Mouse (Mus musculus) heart, embryonic 12.5 days (tissue): ENCODE results near the gene Spag5. TPM values are rescaled to one million over a fixed set of nuclear protein-coding genes. Genes with fewer than 3 reads are reported as not detected.

Experiments used
- ATAC-seq: fragments of 200-750 bp; cut with Nextera tagmentation; 2 replicates; pipeline ENCODE4 v1.8.0; 2017; ENCODE audit warnings: moderate TSS enrichment, moderate library complexity; ENCODE audit not compliant: insufficient number of reproducible peaks, low FRiP score
- H3K27ac ChIP-seq: fragments of 300-500 bp; sonication (generic); 2 replicates; pipeline ENCODE4 v1.5.1; 2016; ENCODE audit warnings: mild to moderate bottlenecking, moderate library complexity; ENCODE audit not compliant: poor library complexity, severe bottlenecking
- H3K27me3 ChIP-seq: fragments of 300-500 bp; sonication (generic); replicated peaks from 2 replicates; pipeline ENCODE4 v1.6.1; 2016; ENCODE audit warnings: mild to moderate bottlenecking, moderate library complexity
- H3K36me3 ChIP-seq: fragments of 300-500 bp; sonication (generic); 2 replicates; pipeline ENCODE4 v1.6.1; 2016; ENCODE audit warnings: mild to moderate bottlenecking, moderate library complexity
- H3K4me1 ChIP-seq: fragments of 300-500 bp; sonication (generic); replicated peaks from 2 replicates; pipeline ENCODE4 v1.6.1; 2016; ENCODE audit warnings: mild to moderate bottlenecking
- H3K4me2 ChIP-seq: fragments of 300-500 bp; sonication (generic); 2 replicates; pipeline ENCODE4 v1.6.1; 2016; ENCODE audit warnings: mild to moderate bottlenecking, moderate library complexity
- H3K4me3 ChIP-seq: fragments of 300-500 bp; sonication (generic); 2 replicates; pipeline ENCODE4 v1.5.1; 2016; ENCODE audit warnings: mild to moderate bottlenecking
- H3K9ac ChIP-seq: fragments of 300-500 bp; sonication (generic); 2 replicates; pipeline ENCODE4 v1.6.1; 2016; ENCODE audit warnings: mild to moderate bottlenecking, moderate library complexity
- H3K9me3 ChIP-seq: fragments of 300-500 bp; sonication (generic); replicated peaks from 2 replicates; pipeline ENCODE4 v1.6.1; 2016; ENCODE audit warnings: mild to moderate bottlenecking, moderate library complexity
- WGBS: fragments of 180-500 bp; shearing (Covaris S2); methylation state at CpG from one replicate; pipeline ENCODE4 v1.1.7; 2016; 5-methylcytosine and 5-hydroxymethylcytosine counted together
- polyA plus RNA-seq: library from polyadenylated mRNA; unstranded; fragments of >200 nt; fragmentation: Nextera tagmentation; extraction: Ambion mirVana; gene quantifications from 2 replicates; pipeline ENCODE4 v1.2.1, GENCODE M21; 2016

Gene Spag5
- polyA plus RNA-seq, 1 experiment from 2014 or later: 27.2 TPM

DNA sequence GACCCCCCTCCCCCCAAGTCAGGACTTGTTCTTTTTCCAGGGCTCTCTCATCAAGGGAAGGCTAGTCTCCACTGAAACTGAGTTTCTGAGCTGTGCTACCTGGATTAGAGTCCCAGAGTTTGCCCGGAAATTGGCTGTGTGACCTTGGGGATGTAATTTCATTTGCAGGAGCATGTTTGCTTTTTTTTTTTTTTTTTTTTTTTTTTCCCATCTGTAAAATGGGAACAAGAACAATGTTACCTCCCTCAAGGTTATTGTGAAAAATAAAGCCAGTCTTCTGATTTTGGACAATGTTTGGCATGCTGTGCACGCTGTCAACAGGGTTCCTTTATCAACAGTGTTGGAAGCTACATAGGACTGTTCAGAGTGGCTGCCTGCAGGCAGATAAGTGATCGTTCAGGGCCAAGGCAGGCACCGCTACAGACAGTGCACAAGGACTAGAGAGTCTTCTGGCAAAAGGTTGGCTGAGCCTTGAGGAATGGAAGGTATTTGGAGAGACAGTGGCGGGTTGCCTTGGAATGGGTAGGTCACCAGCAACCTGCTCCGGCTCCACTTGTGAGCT lies 43.1 kb downstream of the Spag5 start:
- Histone ChIP-seq H3K36me3 (peaks cover 24% of the 10 kb centered on the region), H3K9me3 (no peaks in the 10 kb centered on the region), H3K4me1 (peaks cover 46% of the 10 kb centered on the region), H3K9ac (peak overlapping the region; percentile 89), H3K4me3 (peak overlapping the region; percentile 82), H3K27ac (peak overlapping the region; percentile 73), H3K4me2 (peak overlapping the region; percentile 93), H3K27me3 (no peaks in the 10 kb centered on the region)
- no peak for ATAC-seq
- WGBS: 31% methylated on average over 6 of the region's 6 CpGs

DNA sequence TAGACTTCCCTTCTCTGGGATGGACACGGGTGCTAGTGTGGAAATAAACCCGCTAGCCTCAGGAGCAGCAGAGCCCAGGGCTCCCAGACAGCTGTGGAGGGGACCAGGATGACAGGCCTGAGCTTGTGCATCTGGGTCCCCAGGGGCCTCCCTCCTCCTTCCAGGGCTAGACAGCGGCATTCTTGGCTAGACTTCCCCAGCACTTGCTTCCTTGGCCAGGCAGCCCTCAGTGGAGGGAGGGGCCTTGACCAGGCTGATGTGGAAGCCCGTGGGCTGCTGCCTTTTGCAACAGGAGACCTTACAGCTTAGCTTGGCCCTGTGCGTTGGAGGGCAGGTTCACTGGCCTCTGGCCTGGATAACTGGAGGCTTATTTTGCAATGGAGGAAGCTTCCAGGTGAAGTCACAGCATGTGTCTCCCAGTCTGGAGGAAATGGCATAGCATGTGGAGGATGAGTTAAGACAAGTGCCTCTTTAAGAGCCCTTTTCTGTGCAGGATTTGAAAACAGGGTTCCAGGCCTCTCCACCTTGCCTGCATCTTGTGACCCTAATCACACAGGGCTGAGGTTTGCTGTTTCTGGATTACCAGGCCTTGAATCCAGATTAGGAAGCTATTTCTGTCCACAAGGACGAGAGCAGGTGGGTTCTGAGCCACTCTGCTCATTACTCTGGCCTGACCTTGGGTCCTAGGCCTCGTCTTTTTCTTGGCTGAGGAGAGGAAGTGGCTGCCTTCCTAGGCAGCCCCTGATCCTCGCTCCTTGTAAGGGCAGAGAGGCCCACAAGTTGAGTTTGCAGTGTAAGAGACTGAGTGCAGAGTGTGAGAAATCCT lies 43.8 kb downstream of the Spag5 start:
- H3K4me1 ChIP-seq: peaks cover 53% of the 10 kb centered on the region
- peak overlapping the region; percentile 9; the same call in 1 of the 2 replicates for H3K4me3 ChIP-seq
- 24% methylated on average over 8 of the region's 8 CpGs for WGBS
- H3K36me3 ChIP-seq: peaks cover 18% of the 10 kb centered on the region
- no peaks in the 10 kb centered on the region for H3K27me3 ChIP-seq
- peak overlapping the region; percentile 93 for H3K4me2 ChIP-seq
- peak overlapping the region; percentile 35 for H3K9ac ChIP-seq
- H3K27ac ChIP-seq: peak overlapping the region; percentile 73
- ATAC-seq: no peak
- no peaks in the 10 kb centered on the region for H3K9me3 ChIP-seq

DNA sequence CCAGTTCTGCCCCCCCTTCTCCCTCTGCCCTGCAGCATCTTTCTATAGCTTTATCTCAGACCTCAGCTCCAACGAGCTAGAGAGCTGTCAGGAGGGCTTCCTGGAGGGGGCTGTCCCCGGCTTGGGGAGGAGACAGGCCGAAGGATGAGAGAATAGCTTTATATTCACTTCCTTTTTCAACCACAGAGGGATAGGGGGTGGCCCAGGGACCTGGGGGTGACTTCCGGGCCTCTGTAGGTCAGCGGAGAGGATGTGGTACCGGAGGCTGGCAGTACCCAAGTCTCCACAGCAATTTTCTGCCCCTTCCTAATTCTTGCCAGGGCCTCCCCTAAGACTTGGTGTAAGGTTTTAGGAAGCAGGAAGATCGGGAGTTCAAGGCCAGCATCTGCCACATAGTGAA lies 44.5 kb downstream of the Spag5 start:
- peak overlapping the region; percentile 73; the same call in 1 of the 2 replicates for H3K27ac ChIP-seq
- no peak for ATAC-seq
- peak overlapping the region; percentile 93; the same call in 1 of the 2 replicates for H3K4me2 ChIP-seq
- peaks cover 16% of the 10 kb centered on the region for H3K36me3 ChIP-seq
- H3K9me3 ChIP-seq: no peaks in the 10 kb centered on the region
- H3K4me3 ChIP-seq: no peak overlapping the region
- H3K9ac ChIP-seq: peak overlapping the region; percentile 35
- H3K4me1 ChIP-seq: peaks cover 54% of the 10 kb centered on the region
- 61% methylated on average over 7 of the region's 7 CpGs for WGBS
- no peaks in the 10 kb centered on the region for H3K27me3 ChIP-seq

DNA sequence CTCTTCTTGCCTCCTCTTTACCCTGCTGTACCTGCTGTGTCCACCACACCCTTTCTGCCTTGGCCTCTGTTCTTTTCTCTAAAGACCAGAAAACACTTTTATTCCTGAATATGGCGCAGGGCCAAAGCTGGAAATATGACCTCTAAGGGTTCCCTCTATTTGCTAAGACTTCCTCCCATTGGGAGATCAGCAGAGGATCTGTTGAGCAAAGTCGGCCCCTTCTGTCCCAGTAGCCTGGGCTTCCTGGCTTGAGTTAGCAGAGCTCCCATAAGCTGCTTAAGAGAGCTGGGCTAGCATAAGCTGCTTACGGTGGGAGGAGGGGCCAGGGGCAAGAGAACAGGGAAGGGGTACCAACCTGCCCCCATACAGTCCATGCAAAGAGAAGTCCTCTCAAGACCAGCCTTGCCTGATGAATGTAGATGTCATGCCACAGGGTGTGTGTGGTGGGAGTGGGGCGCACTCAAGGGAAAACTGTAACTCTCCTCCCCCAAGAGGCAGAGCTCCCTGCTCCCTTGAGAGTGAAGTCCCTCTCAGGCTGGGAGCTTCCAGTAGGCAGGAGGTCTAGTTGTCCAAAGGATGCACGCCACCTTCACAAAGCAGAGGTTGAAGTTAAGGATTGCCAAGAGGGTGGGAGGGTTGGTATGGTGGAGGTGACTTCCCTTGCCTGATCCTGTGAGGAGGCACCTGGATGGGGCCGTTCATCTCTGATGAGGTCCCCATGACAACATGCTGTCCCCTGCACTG lies 45.2 kb downstream of the Spag5 start:
- Histone ChIP-seq H3K4me3 (no peak overlapping the region), H3K27ac (no peak overlapping the region), H3K4me1 (peaks cover 52% of the 10 kb centered on the region), H3K9me3 (no peaks in the 10 kb centered on the region), H3K27me3 (no peaks in the 10 kb centered on the region), H3K9ac (no peak overlapping the region), H3K4me2 (no peak overlapping the region), H3K36me3 (peaks cover 16% of the 10 kb centered on the region)
- 83% methylated on average over 6 of the region's 6 CpGs for WGBS
- no peak for ATAC-seq

DNA sequence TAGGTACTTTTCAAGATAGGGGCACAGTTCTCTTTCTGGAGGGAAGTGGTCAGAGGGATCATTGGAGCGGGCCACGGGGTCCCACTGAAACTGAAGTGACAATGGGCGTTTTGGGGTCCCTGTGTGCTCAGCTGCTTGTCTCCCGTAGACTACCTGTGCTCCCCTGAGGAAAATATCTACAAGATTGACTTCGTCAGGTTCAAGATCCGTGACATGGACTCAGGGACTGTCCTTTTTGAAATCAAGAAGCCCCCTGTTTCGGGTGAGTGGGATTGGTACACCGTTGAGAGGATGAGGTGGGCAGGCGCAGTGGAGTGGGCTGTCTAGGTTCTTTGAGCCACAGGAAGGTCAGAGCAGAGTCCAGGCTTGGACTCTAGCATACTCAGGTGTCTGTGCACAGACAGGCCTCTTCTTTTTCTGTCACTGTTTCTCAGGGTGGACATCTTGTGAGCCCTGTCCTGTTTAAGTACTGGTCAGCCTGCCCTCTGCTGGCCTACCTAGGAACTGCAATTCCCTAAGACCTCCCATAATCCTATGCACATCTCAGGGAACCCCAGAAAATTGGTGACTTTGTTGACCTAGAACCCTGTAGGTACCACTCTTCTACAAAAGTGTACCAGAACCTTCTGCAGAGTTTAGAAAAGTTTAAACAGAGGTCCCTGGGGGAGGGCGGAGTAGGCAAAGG lies 45.9 kb downstream of the Spag5 start:
- WGBS: 86% methylated on average over 10 of the region's 10 CpGs
- peaks cover 16% of the 10 kb centered on the region for H3K36me3 ChIP-seq
- no peak overlapping the region for H3K27ac ChIP-seq
- H3K4me3 ChIP-seq: no peak overlapping the region
- H3K4me2 ChIP-seq: no peak overlapping the region
- no peak for ATAC-seq
- H3K9ac ChIP-seq: no peak overlapping the region
- peaks cover 48% of the 10 kb centered on the region for H3K4me1 ChIP-seq
- H3K27me3 ChIP-seq: no peaks in the 10 kb centered on the region
- H3K9me3 ChIP-seq: no peaks in the 10 kb centered on the region

DNA sequence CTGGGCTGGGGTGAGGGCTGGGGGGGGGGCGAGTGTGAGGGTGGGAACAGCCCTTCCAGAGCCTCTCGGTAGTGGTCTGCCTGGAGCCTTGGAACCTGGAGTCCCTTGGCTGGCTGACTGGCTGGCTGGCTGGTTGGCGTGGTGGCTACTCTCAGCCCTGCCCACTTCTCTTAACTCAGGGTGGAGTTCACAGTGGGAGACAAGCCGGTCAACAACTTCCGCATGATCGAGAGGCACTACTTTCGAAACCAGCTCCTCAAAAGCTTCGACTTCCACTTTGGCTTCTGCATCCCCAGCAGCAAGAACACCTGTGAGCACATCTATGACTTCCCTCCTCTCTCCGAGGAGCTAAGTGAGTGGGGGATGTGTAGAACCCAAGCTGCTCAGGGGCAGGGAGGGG lies 46.6 kb downstream of the Spag5 start:
- H3K36me3 ChIP-seq: peaks cover 16% of the 10 kb centered on the region
- no peak overlapping the region for H3K4me3 ChIP-seq
- no peak overlapping the region for H3K4me2 ChIP-seq
- no peak overlapping the region for H3K27ac ChIP-seq
- H3K4me1 ChIP-seq: peaks cover 46% of the 10 kb centered on the region
- no peaks in the 10 kb centered on the region for H3K9me3 ChIP-seq
- 77% methylated on average over 9 of the region's 9 CpGs for WGBS
- no peak for ATAC-seq
- no peaks in the 10 kb centered on the region for H3K27me3 ChIP-seq
- H3K9ac ChIP-seq: no peak overlapping the region

DNA sequence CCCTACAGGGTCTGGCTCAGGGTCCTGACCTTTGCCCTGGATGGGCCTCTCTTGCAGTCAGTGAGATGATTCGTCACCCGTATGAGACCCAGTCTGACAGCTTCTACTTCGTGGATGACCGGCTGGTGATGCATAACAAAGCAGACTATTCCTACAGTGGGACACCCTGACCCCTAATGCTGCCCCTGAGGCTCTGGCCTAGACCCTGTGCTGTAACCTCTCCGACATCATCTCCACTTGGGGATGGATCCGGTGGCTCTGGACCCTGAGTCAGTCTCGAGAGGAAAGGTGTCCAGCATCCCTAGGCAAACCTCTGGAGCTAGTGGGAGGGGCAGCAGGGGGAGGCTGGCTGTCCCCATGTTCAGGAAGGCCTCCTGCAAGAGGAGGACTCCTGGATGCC lies 47.1 kb downstream of the Spag5 start:
- Histone ChIP-seq H3K27me3 (no peaks in the 10 kb centered on the region), H3K9ac (no peak overlapping the region), H3K4me3 (no peak overlapping the region), H3K27ac (no peak overlapping the region), H3K9me3 (no peaks in the 10 kb centered on the region), H3K36me3 (peaks cover 16% of the 10 kb centered on the region), H3K4me2 (no peak overlapping the region), H3K4me1 (peaks cover 44% of the 10 kb centered on the region)
- 54% methylated on average over 7 of the region's 7 CpGs for WGBS
- no peak for ATAC-seq

DNA sequence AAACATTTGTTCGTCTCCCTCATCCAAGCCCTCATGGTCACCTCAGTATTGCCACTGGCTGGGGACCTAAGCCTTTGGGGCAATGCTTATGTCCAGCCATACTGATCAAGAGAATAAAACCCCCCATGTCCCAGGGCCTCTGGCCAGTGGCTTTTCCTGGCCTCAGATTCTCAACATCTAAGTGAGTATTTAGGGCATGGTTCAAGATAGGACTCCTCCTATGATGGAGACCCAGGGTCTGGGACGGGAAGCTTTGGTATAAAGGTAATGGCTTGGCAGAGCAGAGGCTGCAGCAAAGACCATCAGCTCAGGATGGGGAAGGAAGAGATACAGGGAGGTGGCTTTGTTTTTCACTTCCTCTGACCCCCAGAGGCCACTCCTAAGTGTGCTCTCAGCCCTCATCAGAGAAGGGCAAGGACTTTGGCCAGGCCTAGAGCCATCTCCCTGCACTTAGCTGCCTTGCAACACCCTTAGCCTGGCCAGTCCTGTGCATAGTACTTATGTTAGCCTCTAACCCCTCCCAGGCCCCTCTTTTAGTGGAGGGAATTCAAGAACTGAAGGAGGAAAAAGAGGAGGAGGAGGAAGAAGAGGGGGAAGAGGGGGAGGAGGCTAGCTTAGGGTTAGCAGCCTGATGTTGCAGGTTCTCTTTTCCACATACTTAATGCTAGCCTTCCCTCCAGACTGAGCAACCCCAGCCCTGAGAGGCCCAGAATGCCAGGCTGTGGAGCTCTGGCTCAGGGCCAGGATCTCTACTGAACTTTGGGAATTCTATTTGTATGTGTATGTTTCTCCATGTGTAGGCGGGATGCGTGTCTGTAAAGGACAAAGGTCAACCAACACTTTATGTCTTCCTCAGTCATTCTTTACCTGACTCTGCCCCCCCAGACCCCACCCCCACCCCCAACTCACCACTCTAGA lies 48.4 kb downstream of the Spag5 start:
- WGBS: 69% methylated on average over 4 of the region's 4 CpGs
- no peak for ATAC-seq
- H3K4me1 ChIP-seq: peaks cover 35% of the 10 kb centered on the region
- no peak overlapping the region for H3K27ac ChIP-seq
- H3K4me3 ChIP-seq: no peak overlapping the region
- peaks cover 16% of the 10 kb centered on the region for H3K36me3 ChIP-seq
- no peak overlapping the region for H3K4me2 ChIP-seq
- H3K27me3 ChIP-seq: no peaks in the 10 kb centered on the region
- no peaks in the 10 kb centered on the region for H3K9me3 ChIP-seq
- H3K9ac ChIP-seq: 0 out of 2 replicates have a peak overlapping the region, but pooled peaks have one; percentile 4

DNA sequence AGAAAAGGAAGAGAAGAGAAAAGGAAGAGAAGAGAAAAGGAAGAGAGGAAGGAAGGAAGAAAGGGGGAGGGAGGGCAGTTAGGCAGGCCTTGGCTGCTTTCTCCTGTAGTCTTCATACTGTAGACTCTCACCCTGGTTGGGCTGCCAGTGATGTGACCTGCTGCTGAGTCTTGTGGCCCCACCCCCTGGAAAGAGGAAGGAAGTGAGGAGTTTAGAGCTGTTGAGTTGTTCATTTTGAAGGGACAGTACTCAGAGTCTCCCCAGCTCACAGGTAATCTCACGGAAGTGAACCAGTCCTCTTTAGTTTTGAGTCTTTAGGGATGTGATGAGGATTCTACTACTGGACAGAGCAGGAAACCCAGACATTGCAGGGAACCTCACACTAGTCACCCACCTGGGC lies 51.8 kb downstream of the Spag5 start:
- Histone ChIP-seq H3K4me2 (no peak overlapping the region), H3K4me3 (no peak overlapping the region), H3K27ac (no peak overlapping the region), H3K9me3 (no peaks in the 10 kb centered on the region), H3K27me3 (peaks cover 5% of the 10 kb centered on the region; the same call in 1 of the 2 replicates), H3K36me3 (peaks cover 12% of the 10 kb centered on the region), H3K9ac (no peak overlapping the region), H3K4me1 (peaks cover 14% of the 10 kb centered on the region)
- no peak for ATAC-seq
- 81% methylated on average over 1 of the region's 1 CpGs for WGBS

DNA sequence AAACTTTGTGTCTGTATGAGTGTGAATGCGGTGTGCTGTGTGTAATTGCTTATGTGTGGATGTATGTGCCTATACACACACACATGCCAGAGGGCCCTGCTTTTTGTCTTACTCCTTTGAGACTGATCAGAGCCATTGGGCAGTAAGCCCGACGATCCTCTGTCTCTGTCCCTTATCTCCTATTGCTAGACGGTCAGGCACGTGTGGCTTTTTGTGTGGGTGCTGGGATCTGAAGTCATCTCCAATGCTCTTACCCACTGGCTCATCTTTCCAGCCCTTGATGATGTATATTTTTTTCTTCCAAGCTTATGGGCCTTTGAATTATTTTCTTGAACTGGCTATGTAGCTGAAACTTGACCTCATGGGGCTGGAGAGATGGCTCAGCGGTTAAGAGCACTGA lies 53.6 kb downstream of the Spag5 start:
- no peak for ATAC-seq
- H3K9me3 ChIP-seq: no peaks in the 10 kb centered on the region
- H3K27ac ChIP-seq: no peak overlapping the region
- H3K4me1 ChIP-seq: peaks cover 3% of the 10 kb centered on the region
- WGBS: 52% methylated on average over 6 of the region's 6 CpGs
- no peak overlapping the region for H3K9ac ChIP-seq
- H3K4me3 ChIP-seq: no peak overlapping the region
- H3K36me3 ChIP-seq: no peaks in the 10 kb centered on the region
- H3K4me2 ChIP-seq: no peak overlapping the region
- peaks cover 18% of the 10 kb centered on the region for H3K27me3 ChIP-seq
